In genomic region chr5:149538531-149538930, GRCm38 (mm10) we compare ENCODE assay signal across 10 mouse cellular contexts. TPM values are rescaled to one million over a fixed set of nuclear protein-coding genes. Genes with fewer than 3 reads are reported as not detected.
DNase-seq lines count a peak whose midpoint lies in the region; ATAC-seq and TF ChIP-seq lines count a peak whose summit lies in the region.
"Had no signal": no experiment of that assay in that cellular context is flagged by ENCODE, and none has a peak within 500 bp of the region (broad histone marks: within the 10 kb centered on the region; RNA-seq: fewer than 3 reads in every experiment).

No protein-coding gene starts in this region.

- 71% methylated on average over 8 of the region's 8 CpGs for WGBS in forebrain, embryonic 12.5 days
- WGBS in forebrain, embryonic 10.5 days, result 82% methylated on average over 8 of the region's 8 CpGs
- WGBS in lung, embryonic 14.5 days, result 38% methylated on average over 8 of the region's 8 CpGs
- WGBS in lung, adult 2 months, result 35% methylated on average over 8 of the region's 8 CpGs
- WGBS in intestine, postnatal 0 days, result 50% methylated on average over 8 of the region's 8 CpGs
- 58% methylated on average over 8 of the region's 8 CpGs for WGBS in neural tube, embryonic 14.5 days

- DNase-seq in forebrain, embryonic 10.5 days (ENCODE audit: extremely low spot score, low spot score), result no peak
- peak; percentile 77 for DNase-seq in lung, embryonic 14.5 days
- no peak for DNase-seq in lung, adult 2 months
- no peak for DNase-seq in urinary bladder, postnatal 10 days (ENCODE audit: low spot score)
- DNase-seq: spleen, adult 18-20 months had no signal

- H3K4me2 ChIP-seq in forebrain, embryonic 12.5 days, result 0 out of 2 replicates have a peak overlapping the region, but pooled peaks have one; percentile 22
- H3K4me2 ChIP-seq in lung, embryonic 14.5 days, result peak overlapping the region; percentile 59
- peak overlapping the region; percentile 44 for H3K4me2 ChIP-seq in intestine, postnatal 0 days (replicated peaks; ENCODE audit: low read depth)
- H3K4me2 ChIP-seq in neural tube, embryonic 14.5 days (ENCODE audit: low read depth, low read length), result peak overlapping the region; percentile 37; the same call in 1 of the 2 replicates

- H3K36me3 ChIP-seq in forebrain, embryonic 12.5 days (replicated peaks), result no peaks in the 10 kb centered on the region
- H3K36me3 ChIP-seq in forebrain, embryonic 10.5 days (replicated peaks), result no peaks in the 10 kb centered on the region
- H3K36me3 ChIP-seq in lung, embryonic 14.5 days (ENCODE audit: insufficient read depth), result no peaks in the 10 kb centered on the region
- H3K36me3 ChIP-seq in intestine, postnatal 0 days (ENCODE audit: control insufficient read depth, insufficient read depth), result no peaks in the 10 kb centered on the region
- H3K36me3 ChIP-seq in neural tube, embryonic 14.5 days (ENCODE audit: control insufficient read depth, insufficient read depth, low read length), result no peaks in the 10 kb centered on the region

- H3K27me3 ChIP-seq in forebrain, embryonic 12.5 days, result no peaks in the 10 kb centered on the region
- no peaks in the 10 kb centered on the region for H3K27me3 ChIP-seq in forebrain, embryonic 10.5 days (ENCODE audit: poor library complexity, severe bottlenecking)
- no peaks in the 10 kb centered on the region for H3K27me3 ChIP-seq in lung, embryonic 14.5 days (ENCODE audit: insufficient read depth, low read length)
- no peaks in the 10 kb centered on the region for H3K27me3 ChIP-seq in intestine, postnatal 0 days (replicated peaks; ENCODE audit: control insufficient read depth, insufficient read depth, low read length)
- no peaks in the 10 kb centered on the region for H3K27me3 ChIP-seq in neural tube, embryonic 14.5 days (ENCODE audit: control insufficient read depth, insufficient read depth, low read length)

- TF ChIP-seq POLR2A in lung, adult 2 months (IDR thresholded peaks at IDR 0.05; ENCODE audit: borderline replicate concordance, extremely low read depth, low read depth, low read length), result no peak

- H3K9me3 ChIP-seq in forebrain, embryonic 12.5 days, result no peaks in the 10 kb centered on the region
- H3K9me3 ChIP-seq in forebrain, embryonic 10.5 days, result no peaks in the 10 kb centered on the region
- no peaks in the 10 kb centered on the region for H3K9me3 ChIP-seq in lung, embryonic 14.5 days (ENCODE audit: low read depth, low read length)
- H3K9me3 ChIP-seq in intestine, postnatal 0 days (ENCODE audit: control insufficient read depth), result no peaks in the 10 kb centered on the region
- no peaks in the 10 kb centered on the region for H3K9me3 ChIP-seq in neural tube, embryonic 14.5 days (ENCODE audit: control insufficient read depth, low read length)

- peak overlapping the region; percentile 58 for H3K27ac ChIP-seq in forebrain, embryonic 12.5 days
- no peak overlapping the region for H3K27ac ChIP-seq in forebrain, embryonic 10.5 days
- H3K27ac ChIP-seq in lung, embryonic 14.5 days (ENCODE audit: low read depth), result no peak overlapping the region
- no peak overlapping the region for H3K27ac ChIP-seq in intestine, postnatal 0 days (ENCODE audit: low read depth, low read length)
- peak overlapping the region; percentile 23; the same call in 1 of the 2 replicates for H3K27ac ChIP-seq in neural tube, embryonic 14.5 days (ENCODE audit: low read depth, low read length)

- no peak overlapping the region for H3K9ac ChIP-seq in forebrain, embryonic 12.5 days
- H3K9ac ChIP-seq in lung, embryonic 14.5 days, result peak overlapping the region; percentile 15
- no peak overlapping the region for H3K9ac ChIP-seq in intestine, postnatal 0 days (ENCODE audit: low read depth, low read length)
- H3K9ac ChIP-seq in neural tube, embryonic 14.5 days (replicated peaks; ENCODE audit: low read depth, low read length), result 0 out of 2 replicates have a peak overlapping the region, but pooled peaks have one; percentile 34

- ATAC-seq in forebrain, embryonic 12.5 days (ENCODE audit: low FRiP score), result no peak
- peak; percentile 73 for ATAC-seq in lung, embryonic 14.5 days (ENCODE audit: insufficient read depth)
- ATAC-seq in intestine, postnatal 0 days, result no peak
- ATAC-seq in neural tube, embryonic 14.5 days (ENCODE audit: low read depth), result peak; percentile 32; the same call in 1 of the 2 replicates
- ATAC-seq in activated CD4-positive, CD25-positive, alpha-beta regulatory T cell, adult 4 months, result no peak
- ATAC-seq: inflammation-experienced regulatory T-cells, adult 6 months had no signal

- H3K4me1 ChIP-seq in forebrain, embryonic 12.5 days, result peaks cover 22% of the 10 kb centered on the region
- peaks cover 17% of the 10 kb centered on the region for H3K4me1 ChIP-seq in forebrain, embryonic 10.5 days
- peaks cover 10% of the 10 kb centered on the region; the same call in 1 of the 2 replicates for H3K4me1 ChIP-seq in lung, embryonic 14.5 days (ENCODE audit: insufficient read depth)
- peaks cover 4% of the 10 kb centered on the region; the same call in 1 of the 2 replicates for H3K4me1 ChIP-seq in lung, adult 2 months (ENCODE audit: control insufficient read depth, insufficient read depth, low read length)
- H3K4me1 ChIP-seq in intestine, postnatal 0 days (replicated peaks; ENCODE audit: control insufficient read depth, insufficient read depth, low read length), result no peaks in the 10 kb centered on the region
- peaks cover 17% of the 10 kb centered on the region; the same call in 1 of the 2 replicates for H3K4me1 ChIP-seq in neural tube, embryonic 14.5 days (ENCODE audit: control insufficient read depth, insufficient read depth, low read length)

- TF ChIP-seq CTCF in lung, embryonic 14.5 days (IDR thresholded peaks at IDR 0.05; ENCODE audit: low read depth), result no peak
- no peak for TF ChIP-seq CTCF in lung, adult 2 months (IDR thresholded peaks at IDR 0.05; ENCODE audit: insufficient read depth, low read length)
- TF ChIP-seq CTCF in intestine, postnatal 0 days (IDR thresholded peaks at IDR 0.05; ENCODE audit: low read depth), result no peak

- no peak overlapping the region for H3K4me3 ChIP-seq in forebrain, embryonic 12.5 days (replicated peaks)
- no peak overlapping the region for H3K4me3 ChIP-seq in forebrain, embryonic 10.5 days
- H3K4me3 ChIP-seq in lung, embryonic 14.5 days (ENCODE audit: low read depth, low read length), result no peak overlapping the region
- no peak overlapping the region for H3K4me3 ChIP-seq in lung, adult 2 months (replicated peaks; ENCODE audit: extremely low read depth, low read depth, low read length)
- H3K4me3 ChIP-seq in intestine, postnatal 0 days (ENCODE audit: low read depth, low read length), result no peak overlapping the region
- H3K4me3 ChIP-seq in neural tube, embryonic 14.5 days (ENCODE audit: low read depth, low read length), result no peak overlapping the region

RNA-seq across cellular contexts. Expression of gene Wdr95, which starts 10.1 kb away (rescaled TPM):
- polyA plus RNA-seq in forebrain, embryonic 12.5 days (2016; fragmentation: Nextera tagmentation; extraction: Ambion mirVana), result 0.17 and 0.68 TPM in 2 replicates
- polyA plus RNA-seq in forebrain, embryonic 10.5 days (2016; fragmentation: Nextera tagmentation; extraction: Ambion mirVana), result not detected in 2 replicates
- polyA plus RNA-seq in lung, embryonic 14.5 days (2014; fragmentation: Nextera tagmentation; extraction: Ambion mirVana), result not detected in 2 replicates
- polyA plus RNA-seq in lung, adult 2 months (2012; rRNA removed), result 0.89 and 1.9 TPM in 2 replicates
- not detected in 2 replicates for polyA plus RNA-seq in intestine, postnatal 0 days (2015; fragmentation: Nextera tagmentation; extraction: Ambion mirVana)
- 0.25 and 0.50 TPM in 2 replicates for polyA plus RNA-seq in neural tube, embryonic 14.5 days (2014; fragmentation: Nextera tagmentation; extraction: Ambion mirVana)
- polyA plus RNA-seq in activated CD4-positive, CD25-positive, alpha-beta regulatory T cell, adult 4 months (2017; shearing (Covaris generic)), result not detected

Comparison
In these comparisons a context has a peak if more than half of its experiments do, and no peak if none do; other contexts are left out.
1. H3K27ac ChIP-seq: peak in forebrain, embryonic 12.5 days (single experiment) and neural tube, embryonic 14.5 days (single experiment); none in forebrain, embryonic 10.5 days (single experiment), lung, embryonic 14.5 days (single experiment) and intestine, postnatal 0 days (single experiment).
2. ATAC-seq: peak in lung, embryonic 14.5 days (single experiment) and neural tube, embryonic 14.5 days (single experiment); none in forebrain, embryonic 12.5 days (single experiment), intestine, postnatal 0 days (single experiment) and activated CD4-positive, CD25-positive, alpha-beta regulatory T cell, adult 4 months (single experiment).
3. H3K9ac ChIP-seq: peak in lung, embryonic 14.5 days (single experiment) and neural tube, embryonic 14.5 days (single experiment); none in forebrain, embryonic 12.5 days (single experiment) and intestine, postnatal 0 days (single experiment).
4. Peak in every context shown above with its lines, with median percentiles within 50 percentile points of each other: H3K4me2 ChIP-seq.